Mouse (Mus musculus): ENCODE measurements around the gene Spag7.

Gene Spag7

GRCm38 (mm10) chr11:70639976-70640375 is 29.2 kb downstream of the Spag7 start:
- no peak for DNase-seq

- DNase-seq: no peak
Observed at GRCm38 (mm10) chr11:70638714-70639278, 30.4 kb downstream of the Spag7 start, which contains the start of gene Gp1ba. Gp1ba (plus strand) TSS chr11:70639122.

GRCm38 (mm10) chr11:70638293-70638692 is 30.9 kb downstream of the Spag7 start:
- DNase-seq: no peak

GRCm38 (mm10) chr11:70637764-70638163 is 31.5 kb downstream of the Spag7 start:
- no peak for DNase-seq

GRCm38 (mm10) chr11:70635601-70636000 is 33.6 kb downstream of the Spag7 start:
- no peak for DNase-seq

- peak; percentile 66 for DNase-seq
Observed at GRCm38 (mm10) chr11:70630129-70630528, 39.1 kb downstream of the Spag7 start.

GRCm38 (mm10) chr11:70629557-70629956 is 39.7 kb downstream of the Spag7 start:
- DNase-seq: no peak

GRCm38 (mm10) chr11:70628431-70628830 is 40.8 kb downstream of the Spag7 start:
- no peak for DNase-seq

- DNase-seq: no peak
Observed at GRCm38 (mm10) chr11:70626877-70627276, 42.3 kb downstream of the Spag7 start.

GRCm38 (mm10) chr11:70625473-70625872 is 43.7 kb downstream of the Spag7 start:
- peak; percentile 53 for DNase-seq

GRCm38 (mm10) chr11:70623053-70623742 is 46.0 kb downstream of the Spag7 start:
- DNase-seq: no peak

- no peak for DNase-seq
Observed at GRCm38 (mm10) chr11:70621972-70622814, 47.0 kb downstream of the Spag7 start.

GRCm38 (mm10) chr11:70619101-70619500 is 50.1 kb downstream of the Spag7 start, which contains the start of gene Chrne:
Chrne (minus strand) TSS chr11:70619216.
- no peak for DNase-seq

- no peak for DNase-seq
Observed at GRCm38 (mm10) chr11:70615516-70616093, 53.6 kb downstream of the Spag7 start, which contains the start of gene 4930544D05Rik. 4930544D05Rik (plus strand) TSS chr11:70615848.

GRCm38 (mm10) chr11:70615074-70615473 is 54.1 kb downstream of the Spag7 start:
- peak; percentile 81 for DNase-seq
